Comparison of ENCODE assay signal across 9 mouse cellular contexts in the genomic region with DNA sequence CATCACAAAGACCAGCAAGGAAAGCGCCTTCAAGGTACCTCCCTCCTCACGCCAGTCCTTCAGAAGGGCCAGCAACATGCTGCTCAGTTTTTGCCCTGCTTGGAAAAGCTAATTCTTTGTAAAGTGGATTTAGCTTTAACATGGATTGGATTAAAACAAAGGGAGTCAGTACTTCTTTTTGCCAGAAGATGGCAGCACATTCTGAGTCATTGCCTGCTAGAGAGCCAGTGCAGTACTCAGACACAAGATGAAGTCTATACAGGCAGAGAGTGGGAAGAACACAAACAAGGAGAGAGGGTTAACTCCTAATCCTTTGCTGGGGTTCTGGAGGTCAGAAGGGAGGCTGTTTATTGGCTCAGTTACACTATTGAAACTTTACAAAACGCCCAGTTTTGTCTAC. TPM values are rescaled to one million over a fixed set of nuclear protein-coding genes. Genes with fewer than 3 reads are reported as not detected.
DNase-seq lines count a peak whose midpoint lies in the region; ATAC-seq lines count a peak whose summit lies in the region.
"Had no signal": no experiment of that assay in that cellular context is flagged by ENCODE, and none has a peak within 500 bp of the region (broad histone marks: within the 10 kb centered on the region; RNA-seq: fewer than 3 reads in every experiment).

No protein-coding gene starts in this region.

- no peak overlapping the region for H3K9ac ChIP-seq in forebrain, embryonic 15.5 days (replicated peaks)

- H3K27me3 ChIP-seq in forebrain, embryonic 10.5 days (ENCODE audit: poor library complexity, severe bottlenecking): no peaks in the 10 kb centered on the region
- no peaks in the 10 kb centered on the region for H3K27me3 ChIP-seq in forebrain, embryonic 15.5 days
- no peaks in the 10 kb centered on the region for H3K27me3 ChIP-seq in midbrain, embryonic 10.5 days (ENCODE audit: low read depth, poor library complexity, severe bottlenecking)

- intact Hi-C loops in heart, postnatal 14 days (cut with DNase I): loop anchor here (2.0 to 5.0 kb wide), 3 partner anchors 139 to 219 kb away; partner anchors contain the start of gene Ep300

- WGBS in forebrain, embryonic 10.5 days: 50% methylated on average over 3 of the region's 3 CpGs
- 51% methylated on average over 3 of the region's 3 CpGs for WGBS in forebrain, embryonic 15.5 days
- WGBS in midbrain, embryonic 10.5 days: 48% methylated on average over 3 of the region's 3 CpGs

- no peaks in the 10 kb centered on the region for H3K9me3 ChIP-seq in forebrain, embryonic 10.5 days
- H3K9me3 ChIP-seq in forebrain, embryonic 15.5 days: no peaks in the 10 kb centered on the region
- no peaks in the 10 kb centered on the region for H3K9me3 ChIP-seq in midbrain, embryonic 10.5 days (replicated peaks)

- peaks cover 68% of the 10 kb centered on the region for H3K36me3 ChIP-seq in forebrain, embryonic 10.5 days (replicated peaks)
- peaks cover 17% of the 10 kb centered on the region for H3K36me3 ChIP-seq in forebrain, embryonic 15.5 days
- H3K36me3 ChIP-seq in midbrain, embryonic 10.5 days: peaks cover 59% of the 10 kb centered on the region

- peak; percentile 38 for DNase-seq in forebrain, embryonic 10.5 days (ENCODE audit: extremely low spot score, low spot score)
- DNase-seq in MN1 (ENCODE audit: low spot score): peak; percentile 86
- peak; percentile 14 to 73 for DNase-seq in cerebellum, postnatal 36 days
- DNase-seq in heart, postnatal 14 days: peak; percentile 45 to 79
- peak; percentile 67 to 72 for DNase-seq in layer of hippocampus, postnatal 10 days (ENCODE audit: low spot score in 2 of 2)
- peak; percentile 43 for DNase-seq in midbrain, embryonic 10.5 days (ENCODE audit: low spot score)
- DNase-seq in spleen, adult 12 weeks (ENCODE audit: low spot score): peak; percentile 14

- H3K4me2 ChIP-seq in forebrain, embryonic 15.5 days (replicated peaks): no peak overlapping the region

- H3K27ac ChIP-seq in forebrain, embryonic 10.5 days: no peak overlapping the region
- H3K27ac ChIP-seq in forebrain, embryonic 15.5 days (replicated peaks): no peak overlapping the region
- H3K27ac ChIP-seq in midbrain, embryonic 10.5 days (replicated peaks): 0 out of 2 replicates have a peak overlapping the region, but pooled peaks have one; percentile 1

- no peaks in the 10 kb centered on the region for H3K4me1 ChIP-seq in forebrain, embryonic 10.5 days
- no peaks in the 10 kb centered on the region for H3K4me1 ChIP-seq in forebrain, embryonic 15.5 days
- H3K4me1 ChIP-seq in midbrain, embryonic 10.5 days: no peaks in the 10 kb centered on the region

- H3K4me3 ChIP-seq in forebrain, embryonic 10.5 days: no peak overlapping the region
- no peak overlapping the region for H3K4me3 ChIP-seq in forebrain, embryonic 15.5 days
- no peak overlapping the region for H3K4me3 ChIP-seq in midbrain, embryonic 10.5 days

- no peak for ATAC-seq in forebrain, embryonic 15.5 days (replicated peaks)

RNA-seq across cellular contexts. Expression of gene Rbx1, which starts 17.6 kb away (rescaled TPM):
- 612 and 631 TPM in 2 replicates for polyA plus RNA-seq in forebrain, embryonic 10.5 days (2016; fragmentation: Nextera tagmentation; extraction: Ambion mirVana)
- 492 and 524 TPM in 2 replicates for polyA plus RNA-seq in forebrain, embryonic 15.5 days (2015; fragmentation: Nextera tagmentation; extraction: Ambion mirVana)
- 100 to 1,000 TPM; 120 to 130 TPM for total RNA-seq in heart, postnatal 14 days (2021)
- 100 to 1,000 TPM; 139 to 157 TPM for total RNA-seq in layer of hippocampus, postnatal 10 days (2021)
- 631 and 635 TPM in 2 replicates for polyA plus RNA-seq in midbrain, embryonic 10.5 days (2016; fragmentation: Nextera tagmentation; extraction: Ambion mirVana)

RNA-seq across cellular contexts. Expression of gene Dnajb7, which starts 40.4 kb away (rescaled TPM):
- polyA plus RNA-seq in forebrain, embryonic 10.5 days (2016; fragmentation: Nextera tagmentation; extraction: Ambion mirVana): 2.5 TPM in 2 replicates
- 1.5 and 1.7 TPM in 2 replicates for polyA plus RNA-seq in forebrain, embryonic 15.5 days (2015; fragmentation: Nextera tagmentation; extraction: Ambion mirVana)
- total RNA-seq in heart, postnatal 14 days (2021): not detected
- total RNA-seq in layer of hippocampus, postnatal 10 days (2021): under 1 TPM in 1 of 2 experiments, not detected in 1; 0.25 TPM
- 3.7 and 4.4 TPM in 2 replicates for polyA plus RNA-seq in midbrain, embryonic 10.5 days (2016; fragmentation: Nextera tagmentation; extraction: Ambion mirVana)
- total RNA-seq: left cerebral cortex, postnatal 36 days had no signal

RNA-seq across cellular contexts. Expression of gene Xpnpep3, which starts 48.5 kb away (rescaled TPM):
- polyA plus RNA-seq in forebrain, embryonic 10.5 days (2016; fragmentation: Nextera tagmentation; extraction: Ambion mirVana): 14.5 and 15.0 TPM in 2 replicates
- polyA plus RNA-seq in forebrain, embryonic 15.5 days (2015; fragmentation: Nextera tagmentation; extraction: Ambion mirVana): 8.6 and 10.1 TPM in 2 replicates
- 10 to 100 TPM; 12.5 to 13.4 TPM for total RNA-seq in heart, postnatal 14 days (2021)
- 10 to 100 TPM; 11.1 to 11.5 TPM for total RNA-seq in layer of hippocampus, postnatal 10 days (2021)
- 12.4 and 12.9 TPM in 2 replicates for polyA plus RNA-seq in midbrain, embryonic 10.5 days (2016; fragmentation: Nextera tagmentation; extraction: Ambion mirVana)

RNA-seq across cellular contexts. Expression of gene St13, which starts 48.6 kb away (rescaled TPM):
- polyA plus RNA-seq in forebrain, embryonic 10.5 days (2016; fragmentation: Nextera tagmentation; extraction: Ambion mirVana): 210 and 228 TPM in 2 replicates
- polyA plus RNA-seq in forebrain, embryonic 15.5 days (2015; fragmentation: Nextera tagmentation; extraction: Ambion mirVana): 203 and 207 TPM in 2 replicates
- 10 to 100 TPM; 71.5 to 86.1 TPM for total RNA-seq in heart, postnatal 14 days (2021)
- 100 to 1,000 TPM; 189 to 211 TPM for total RNA-seq in layer of hippocampus, postnatal 10 days (2021)
- polyA plus RNA-seq in midbrain, embryonic 10.5 days (2016; fragmentation: Nextera tagmentation; extraction: Ambion mirVana): 205 and 220 TPM in 2 replicates

Comparison
In these comparisons a context has a peak if more than half of its experiments do, and no peak if none do; other contexts are left out.
1. DNase-seq: peak in every context shown above with its lines; median percentile 86 in MN1; 70 in layer of hippocampus, postnatal 10 days; 62 in heart, postnatal 14 days; 44 in cerebellum, postnatal 36 days; 43 in midbrain, embryonic 10.5 days; 38 in forebrain, embryonic 10.5 days; 14 in spleen, adult 12 weeks.